Mouse (Mus musculus) midbrain, embryonic 14.5 days (tissue): ENCODE data around the gene Dlx1. TPM values are rescaled to one million over a fixed set of nuclear protein-coding genes. Genes with fewer than 3 reads are reported as not detected.

Source experiments
- ATAC-seq: fragments of 200-750 bp; cut with Nextera tagmentation; 2 replicates; pipeline ENCODE4 v1.8.0; 2017; ENCODE audit warnings: moderate number of reproducible peaks, moderate library complexity; ENCODE audit not compliant: low FRiP score, low TSS enrichment
- DNase-seq: peaks from one replicate; pipeline ENCODE4 v3.0.0-alpha.2; 2015
- H3K27ac ChIP-seq: fragments of 300-500 bp; sonication (generic); replicated peaks from 2 replicates; pipeline ENCODE4 v1.5.1; 2014; ENCODE audit warnings: mild to moderate bottlenecking, low read depth, low read length, moderate library complexity
- H3K27me3 ChIP-seq: fragments of 300-500 bp; sonication (generic); 2 replicates; pipeline ENCODE4 v1.6.1; 2014; ENCODE audit warnings: low read length, control low read depth, mixed read lengths; ENCODE audit not compliant: control insufficient read depth, insufficient read depth
- H3K36me3 ChIP-seq: fragments of 300-500 bp; sonication (generic); 2 replicates; pipeline ENCODE4 v1.6.1; 2014; ENCODE audit warnings: low read length, control low read depth; ENCODE audit not compliant: control insufficient read depth, insufficient read depth
- H3K4me1 ChIP-seq: fragments of 300-500 bp; sonication (generic); 2 replicates; pipeline ENCODE4 v1.6.1; 2014; ENCODE audit warnings: mild to moderate bottlenecking, antibody characterized with exemption, low read length, control low read depth; ENCODE audit not compliant: control insufficient read depth, insufficient read depth
- H3K4me2 ChIP-seq: fragments of 300-500 bp; sonication (generic); 2 replicates; pipeline ENCODE4 v1.6.1; 2014; ENCODE audit warnings: mild to moderate bottlenecking, low read length, moderate library complexity
- H3K4me3 ChIP-seq: fragments of 300-500 bp; sonication (generic); replicated peaks from 2 replicates; pipeline ENCODE4 v1.5.1; 2014; ENCODE audit warnings: low read depth, low read length
- H3K9ac ChIP-seq: fragments of 300-500 bp; sonication (generic); replicated peaks from 2 replicates; pipeline ENCODE4 v1.6.1; 2014; ENCODE audit warnings: mild to moderate bottlenecking, low read length, moderate library complexity
- H3K9me3 ChIP-seq: fragments of 300-500 bp; sonication (generic); 2 replicates; pipeline ENCODE4 v1.6.1; 2016; ENCODE audit warnings: low read length, control low read depth, mixed read lengths; ENCODE audit not compliant: control insufficient read depth
- WGBS: fragments of 180-500 bp; shearing (Covaris S2); extraction: QIAGEN DNeasy Blood & Tissue Kit; methylation state at CpG from one replicate; pipeline ENCODE4 v1.1.7; 2014; 5-methylcytosine and 5-hydroxymethylcytosine counted together
- polyA plus RNA-seq: library from polyadenylated mRNA; unstranded; fragments of >200 nt; fragmentation: Nextera tagmentation; extraction: Ambion mirVana; gene quantifications from 2 replicates; pipeline ENCODE4 v1.2.1, GENCODE M21; 2014

The Dlx1 gene
- polyA plus RNA-seq = 0.61 and 0.72 TPM in 2 replicates

DNA sequence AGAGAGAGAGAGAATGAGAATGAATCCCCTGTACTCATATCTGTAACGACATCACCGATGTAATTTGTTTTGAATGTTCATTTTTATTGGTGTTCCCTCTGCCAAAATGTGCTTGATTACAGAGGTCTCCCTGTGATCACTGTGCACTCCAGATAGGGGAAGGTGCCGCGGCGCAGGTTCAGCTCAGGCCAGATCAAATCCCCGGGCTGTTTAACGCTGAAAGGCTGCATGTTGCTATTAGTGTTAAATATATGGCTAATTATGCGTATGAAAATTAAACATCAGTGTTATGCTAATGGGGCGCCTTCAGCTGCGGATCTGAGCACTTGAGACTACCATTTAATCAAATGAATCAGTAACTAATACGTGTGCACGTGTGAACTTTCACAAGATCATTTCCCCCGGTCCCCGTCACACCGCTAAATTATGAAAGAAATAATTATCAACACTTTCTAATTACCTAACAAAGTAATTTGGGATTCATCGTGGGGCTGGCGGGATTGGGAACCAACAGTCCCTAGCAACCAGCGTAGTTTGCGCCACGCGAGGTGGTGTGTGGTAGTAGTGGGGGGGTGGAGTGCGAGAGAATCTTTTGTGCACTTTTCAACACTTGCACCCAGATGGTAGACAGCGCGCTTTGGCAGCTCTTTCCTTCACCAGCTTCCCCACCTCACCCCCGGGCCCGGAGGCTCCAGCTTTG is at the start of gene Dlx1:
TSS of gene Dlx1 (plus strand) at position 100 of the 700 bp plus-strand sequence.
- Histone ChIP-seq H3K9me3 (no peaks in the 10 kb centered on the region), H3K27ac (peak within 1 kb of the TSS; percentile 41), H3K4me2 (peak within 1 kb of the TSS; percentile 60), H3K4me1 (no peaks in the 10 kb centered on the region), H3K27me3 (peaks cover 98% of the 10 kb centered on the region), H3K4me3 (peak within 1 kb of the TSS; percentile 34), H3K36me3 (no peaks in the 10 kb centered on the region), H3K9ac (no peak within 1 kb of the TSS)
- DNase-seq (peak; percentile 47), ATAC-seq (no peak)
- under 1% methylated on average over 26 of the region's 26 CpGs for WGBS

DNA sequence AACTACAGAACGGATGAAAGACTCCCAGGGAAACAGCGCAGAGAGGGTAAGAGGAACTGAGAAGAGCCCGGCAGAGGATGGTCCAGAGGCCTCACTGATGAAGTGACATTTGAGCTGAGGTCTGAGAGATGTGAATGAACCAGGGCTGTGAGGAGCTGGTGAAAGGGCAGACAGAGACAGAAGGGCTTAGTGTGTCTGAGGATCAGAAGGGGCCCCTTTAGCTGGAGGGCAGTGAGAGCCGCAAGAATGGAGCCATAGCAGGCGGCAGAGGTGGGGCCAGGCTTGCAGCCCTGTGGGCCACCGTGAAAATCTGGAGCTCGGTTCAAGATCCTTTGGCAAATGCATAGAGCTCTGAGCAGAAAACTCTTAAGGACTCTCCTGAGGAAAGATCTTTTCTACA is 48.0 kb upstream of the Dlx1 start:
- H3K4me2 ChIP-seq = no peak overlapping the region
- peaks cover 4% of the 10 kb centered on the region; the same call in 1 of the 2 replicates for H3K4me1 ChIP-seq
- no peak overlapping the region for H3K9ac ChIP-seq
- no peaks in the 10 kb centered on the region for H3K36me3 ChIP-seq
- 4% methylated on average over 7 of the region's 7 CpGs for WGBS
- no peak overlapping the region for H3K4me3 ChIP-seq
- DNase-seq (no peak), ATAC-seq (no peak)
- H3K27ac ChIP-seq = no peak overlapping the region
- H3K27me3 ChIP-seq = no peaks in the 10 kb centered on the region
- no peaks in the 10 kb centered on the region; the same call in 1 of the 2 replicates for H3K9me3 ChIP-seq

DNA sequence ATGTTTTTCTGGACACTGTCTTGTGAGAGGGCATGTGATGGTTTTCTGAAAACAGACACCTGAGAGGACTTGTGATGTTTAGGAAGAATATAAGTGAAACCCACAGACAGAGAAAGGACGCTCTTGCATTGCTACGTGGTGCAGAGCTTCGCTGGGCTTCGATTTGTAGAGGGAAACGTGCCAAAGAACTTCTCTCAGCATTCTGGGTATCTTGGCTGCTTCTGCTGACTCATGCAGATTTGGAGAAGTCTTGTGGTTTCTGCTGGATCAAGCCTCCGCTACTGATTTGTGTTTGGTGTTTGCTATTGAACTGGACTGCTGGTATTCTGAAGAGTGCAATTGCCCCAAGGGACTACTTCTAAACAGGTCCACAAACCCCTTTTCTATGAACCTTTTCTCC is 46.1 kb upstream of the Dlx1 start:
- Histone ChIP-seq H3K27me3 (no peaks in the 10 kb centered on the region), H3K4me1 (peaks cover 4% of the 10 kb centered on the region; the same call in 1 of the 2 replicates), H3K9me3 (no peaks in the 10 kb centered on the region; the same call in 1 of the 2 replicates), H3K9ac (no peak overlapping the region), H3K4me3 (no peak overlapping the region), H3K27ac (no peak overlapping the region), H3K36me3 (no peaks in the 10 kb centered on the region), H3K4me2 (no peak overlapping the region)
- WGBS = 91% methylated on average over 6 of the region's 6 CpGs
- ATAC-seq = no peak
- no peak for DNase-seq

DNA sequence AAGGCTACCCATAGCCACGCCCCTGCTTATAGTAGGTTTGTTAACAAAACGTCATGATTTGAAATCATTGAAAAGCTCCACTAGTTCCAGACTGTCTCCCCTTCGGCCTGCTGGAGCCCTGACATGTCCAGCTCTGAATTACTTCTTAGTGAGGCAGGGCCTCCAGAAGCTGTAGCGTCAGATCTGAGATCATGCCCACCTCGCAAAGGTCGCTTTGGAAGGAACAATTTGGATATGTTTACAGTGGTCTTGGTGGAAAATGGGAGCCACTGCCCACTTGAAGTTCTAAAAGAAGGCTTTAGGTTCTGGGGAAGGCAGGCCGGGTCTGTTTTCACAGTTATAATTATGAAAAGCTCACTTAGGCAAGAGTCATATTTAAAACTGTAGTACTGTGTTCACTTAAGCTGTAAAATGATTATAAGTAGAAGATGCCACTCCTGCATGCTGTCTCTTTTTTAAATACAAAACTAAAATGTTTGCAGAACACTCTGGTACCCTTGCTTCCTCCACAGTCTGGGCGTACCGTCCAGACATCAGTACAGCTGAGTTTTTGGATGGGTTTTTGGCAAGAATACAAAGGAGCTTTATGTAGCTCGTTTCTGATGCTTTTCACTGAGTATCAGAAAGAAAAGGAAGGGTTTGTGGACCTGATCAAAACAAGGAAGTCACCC is 44.7 kb upstream of the Dlx1 start:
- Histone ChIP-seq H3K9me3 (no peaks in the 10 kb centered on the region), H3K36me3 (no peaks in the 10 kb centered on the region), H3K4me1 (peaks cover 4% of the 10 kb centered on the region; the same call in 1 of the 2 replicates), H3K4me2 (no peak overlapping the region), H3K4me3 (no peak overlapping the region), H3K9ac (no peak overlapping the region), H3K27me3 (no peaks in the 10 kb centered on the region), H3K27ac (no peak overlapping the region)
- ATAC-seq (no peak), DNase-seq (no peak)
- WGBS = 68% methylated on average over 10 of the region's 10 CpGs

DNA sequence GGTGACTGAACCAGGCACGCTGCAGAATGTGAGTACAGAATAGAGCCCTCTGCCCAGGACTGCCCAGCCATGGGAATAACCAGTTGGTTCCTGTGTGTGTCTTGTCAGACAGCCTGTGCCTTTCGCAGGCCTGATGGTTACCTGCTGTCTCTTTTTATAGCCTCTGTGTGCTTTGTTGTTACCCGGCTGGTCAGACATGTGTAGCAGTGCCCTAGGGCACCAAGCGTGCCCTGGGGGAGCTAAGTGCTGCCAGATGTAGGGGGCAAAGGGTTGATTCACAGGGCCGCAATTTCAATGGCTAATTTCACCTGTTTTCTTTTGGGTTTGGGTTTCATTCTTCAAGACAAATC is 44.2 kb upstream of the Dlx1 start:
- H3K4me1 ChIP-seq = peaks cover 4% of the 10 kb centered on the region; the same call in 1 of the 2 replicates
- no peak overlapping the region for H3K4me2 ChIP-seq
- ATAC-seq = no peak
- no peak overlapping the region for H3K9ac ChIP-seq
- WGBS = 51% methylated on average over 5 of the region's 5 CpGs
- H3K4me3 ChIP-seq = no peak overlapping the region
- H3K27ac ChIP-seq = no peak overlapping the region
- H3K27me3 ChIP-seq = no peaks in the 10 kb centered on the region
- no peaks in the 10 kb centered on the region for H3K36me3 ChIP-seq
- no peaks in the 10 kb centered on the region for H3K9me3 ChIP-seq
- peak; percentile 13 for DNase-seq

DNA sequence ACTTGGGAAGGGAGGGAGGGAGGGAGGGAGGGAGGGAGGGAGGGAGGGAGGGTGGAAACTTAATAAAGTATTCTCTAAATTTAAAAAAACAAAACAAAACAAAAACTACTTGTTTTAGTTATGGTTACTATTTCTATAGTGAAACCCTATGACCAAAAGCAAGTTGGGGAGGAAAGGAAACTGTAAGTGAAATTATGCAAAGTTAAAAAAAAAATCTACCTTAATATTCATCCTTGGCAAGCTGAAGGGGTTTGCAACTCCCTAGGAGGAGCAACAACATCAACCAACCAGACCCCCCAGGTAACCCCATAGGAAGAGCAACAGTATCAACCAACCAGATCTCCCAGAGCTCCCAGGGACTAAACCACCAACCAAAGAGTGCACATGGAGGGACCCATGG is 36.6 kb upstream of the Dlx1 start:
- H3K27me3 ChIP-seq = no peaks in the 10 kb centered on the region
- H3K4me1 ChIP-seq = peaks cover 9% of the 10 kb centered on the region
- H3K27ac ChIP-seq = no peak overlapping the region
- ATAC-seq = no peak
- H3K36me3 ChIP-seq = no peaks in the 10 kb centered on the region
- H3K9me3 ChIP-seq = no peaks in the 10 kb centered on the region
- H3K4me2 ChIP-seq = no peak overlapping the region
- no peak for DNase-seq
- H3K9ac ChIP-seq = no peak overlapping the region
- no peak overlapping the region for H3K4me3 ChIP-seq

DNA sequence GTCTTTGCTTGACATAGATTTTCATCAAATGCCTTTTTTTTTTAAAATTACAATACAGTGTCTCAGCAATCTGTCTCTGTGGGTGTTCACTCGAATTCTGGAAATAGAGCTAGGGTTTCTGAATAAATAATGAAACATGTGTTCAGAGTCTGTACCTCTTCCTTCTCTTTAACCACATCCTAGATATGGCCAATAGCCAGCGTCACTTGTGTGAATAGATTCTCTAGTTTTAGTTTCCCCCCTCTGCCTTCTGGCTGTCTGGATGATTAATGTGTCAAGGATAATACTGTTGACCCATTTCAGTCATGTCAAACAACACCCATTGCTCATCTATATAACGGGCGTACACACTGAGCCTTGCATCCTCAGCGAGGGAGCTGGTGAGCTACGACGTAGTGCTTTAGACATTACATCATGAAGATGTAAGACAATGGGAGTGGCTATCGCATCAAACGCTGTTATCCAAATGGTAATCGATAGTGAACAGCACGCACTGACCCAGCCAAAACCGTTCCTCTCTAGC is 34.7 kb upstream of the Dlx1 start:
- Histone ChIP-seq H3K27me3 (no peaks in the 10 kb centered on the region), H3K4me1 (peaks cover 9% of the 10 kb centered on the region), H3K9ac (no peak overlapping the region), H3K4me2 (no peak overlapping the region), H3K9me3 (no peaks in the 10 kb centered on the region), H3K36me3 (no peaks in the 10 kb centered on the region), H3K27ac (no peak overlapping the region), H3K4me3 (no peak overlapping the region)
- WGBS = 71% methylated on average over 12 of the region's 12 CpGs
- DNase-seq (no peak), ATAC-seq (no peak)

DNA sequence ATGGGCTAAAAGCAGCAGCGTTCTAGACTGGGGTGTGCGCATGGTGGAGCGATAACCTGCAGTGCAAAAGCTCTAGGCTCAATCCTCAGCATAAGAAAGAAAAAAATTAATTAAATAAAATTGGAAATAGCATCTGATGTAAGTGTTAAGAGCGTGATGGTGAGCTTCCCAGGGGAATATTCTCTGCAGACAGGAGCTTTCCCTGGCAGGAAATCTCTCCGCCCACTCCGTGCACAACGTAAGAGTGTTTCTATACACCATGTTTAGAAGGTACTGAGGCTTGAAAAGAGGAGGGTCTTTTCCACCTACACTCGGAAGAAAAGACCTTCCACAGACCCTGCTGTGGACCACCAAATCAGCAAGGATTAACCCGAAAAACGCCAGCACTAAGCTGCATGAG is 33.4 kb upstream of the Dlx1 start:
- ATAC-seq = no peak
- H3K4me2 ChIP-seq = peak overlapping the region; percentile 28; the same call in 1 of the 2 replicates
- WGBS = 33% methylated on average over 10 of the region's 10 CpGs
- H3K9ac ChIP-seq = no peak overlapping the region
- no peaks in the 10 kb centered on the region for H3K9me3 ChIP-seq
- H3K27me3 ChIP-seq = no peaks in the 10 kb centered on the region
- no peak overlapping the region for H3K4me3 ChIP-seq
- peak overlapping the region; percentile 27 for H3K27ac ChIP-seq
- no peaks in the 10 kb centered on the region for H3K36me3 ChIP-seq
- peak; percentile 64 for DNase-seq
- H3K4me1 ChIP-seq = peaks cover 9% of the 10 kb centered on the region
